Mouse (Mus musculus): ENCODE data around the gene Larp1b. TPM values are rescaled to one million over a fixed set of nuclear protein-coding genes. Genes with fewer than 3 reads are reported as not detected.

Larp1b gene
- total RNA-seq, 2 experiments from 2014 or later: 66.4 to 69.0 TPM

GRCm38 (mm10) chr3:41081474-41082301 is 132.1 kb downstream of the Larp1b start:
- DNase-seq: no peak
- intact Hi-C loops (cut with DNase I): no loop called here

DNA sequence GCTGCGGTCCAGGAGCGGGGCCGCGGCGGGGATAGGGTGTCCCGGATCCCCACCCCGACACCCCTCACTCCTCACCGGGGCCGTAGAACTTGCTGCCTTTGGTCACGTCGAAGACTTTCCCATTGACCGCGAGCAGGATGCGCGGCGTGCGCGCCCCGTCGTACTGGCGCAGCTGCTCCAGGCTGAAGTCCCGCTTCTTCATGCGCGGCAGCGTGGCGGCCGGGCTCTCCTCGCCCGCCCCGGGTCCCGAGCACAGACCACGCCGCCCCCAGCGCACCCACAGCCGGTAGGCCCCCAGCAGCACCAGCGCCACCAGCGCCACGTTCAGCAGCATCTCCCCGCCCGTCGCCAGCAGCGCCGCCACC is 132.9 kb downstream of the Larp1b start:
- no peak for DNase-seq
- intact Hi-C loops (cut with DNase I): no loop called here

GRCm38 (mm10) chr3:41082885-41083789 is 133.5 kb downstream of the Larp1b start, which contains the start of gene Pgrmc2:
Pgrmc2 (minus strand) TSS chr3:41083046.
- peak; percentile 97 to 98 for DNase-seq
- intact Hi-C loops (cut with DNase I): no loop called here

DNA sequence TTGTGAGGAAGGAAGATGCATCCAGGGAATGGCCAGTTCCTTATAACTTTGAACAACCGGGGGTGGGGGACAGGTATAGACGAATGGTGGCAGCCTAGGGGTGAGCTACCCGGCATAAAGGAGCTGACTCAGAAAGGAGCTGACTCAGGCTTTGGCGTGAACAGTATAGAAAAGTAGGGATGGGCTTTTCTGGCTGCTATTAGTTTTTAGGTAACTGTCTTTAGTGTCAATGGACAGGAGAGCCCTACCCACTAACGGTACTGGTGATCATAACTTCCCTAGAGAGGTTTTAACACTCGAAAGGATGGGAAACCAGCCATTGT is 134.1 kb downstream of the Larp1b start:
- no peak for DNase-seq
- intact Hi-C loops (cut with DNase I): no loop called here

- intact Hi-C loops (cut with DNase I): no loop called here
- no peak for DNase-seq
Observed at GRCm38 (mm10) chr3:41084421-41084820, 134.8 kb downstream of the Larp1b start.

GRCm38 (mm10) chr3:41087071-41087470 is 137.4 kb downstream of the Larp1b start:
- DNase-seq: no peak
- intact Hi-C loops (cut with DNase I): loop anchor here (5.0 kb wide), 1 partner anchor 70 kb away; no protein-coding TSS in a partner anchor

Other genes with a start within 250 kb of the Larp1b start
- not detected for gene Slc25a31, start 241.0 kb upstream of the Larp1b start, total RNA-seq (2021)
- 1 to 10 TPM; 5.6 to 6.2 TPM for gene Hspa4l, start 205.3 kb upstream of the Larp1b start, total RNA-seq (2021)
- under 1 TPM; 0.54 to 0.71 TPM for gene Plk4, start 149.8 kb upstream of the Larp1b start, total RNA-seq (2021)
- 10 to 100 TPM; 12.9 to 16.6 TPM for gene Mfsd8, start 102.9 kb upstream of the Larp1b start, total RNA-seq (2021)
- gene Abhd18, start 102.9 kb upstream of the Larp1b start, total RNA-seq (2021): 10 to 100 TPM; 13.1 to 23.9 TPM
- under 1 TPM in 1 of 2 experiments, not detected in 1; 0.10 TPM for gene 1700034I23Rik, start 47.3 kb upstream of the Larp1b start, total RNA-seq (2021)
- 10 to 100 TPM; 15.2 to 17.7 TPM for gene Pgrmc2, start 133.2 kb downstream of the Larp1b start, total RNA-seq (2021)

Measured in gastrocnemius, postnatal 36 days (tissue).